Comparison of ENCODE assay signal across 33 mouse cellular contexts in the genomic region with DNA sequence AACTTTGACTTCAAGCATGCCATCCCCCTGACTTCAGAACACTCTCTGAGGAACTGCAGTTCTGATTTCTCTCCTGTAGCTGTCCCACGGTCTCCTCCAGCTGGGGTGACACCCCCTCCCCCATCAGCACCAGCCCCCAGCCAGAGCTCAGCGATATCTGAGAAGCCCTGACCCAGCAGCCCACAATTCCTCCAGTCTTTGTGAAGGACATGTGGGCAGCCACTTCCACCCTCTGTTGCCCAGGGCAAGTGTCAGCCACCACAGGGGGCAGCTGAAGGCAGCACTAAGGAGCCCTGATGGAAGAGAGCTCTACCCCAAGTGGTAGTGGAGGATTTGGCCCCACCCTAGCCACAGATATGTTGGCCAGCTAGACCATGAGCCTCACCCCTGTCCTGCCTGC. TPM values are rescaled to one million over a fixed set of nuclear protein-coding genes. Genes with fewer than 3 reads are reported as not detected.
DNase-seq lines count a peak whose midpoint lies in the region; ATAC-seq and TF ChIP-seq lines count a peak whose summit lies in the region.
"Had no signal": no experiment of that assay in that cellular context is flagged by ENCODE, and none has a peak within 500 bp of the region (broad histone marks: within the 10 kb centered on the region; RNA-seq: fewer than 3 reads in every experiment).

No protein-coding gene starts in this region.

- H3K4me3 ChIP-seq in hindbrain, postnatal 0 days (ENCODE audit: low read length), result no peak overlapping the region
- H3K4me3 ChIP-seq in hindbrain, embryonic 13.5 days, result no peak overlapping the region
- H3K4me3 ChIP-seq in megakaryocyte, embryonic 14.5 days (replicated peaks), result peak overlapping the region; percentile 18
- H3K4me3 ChIP-seq in forebrain, embryonic 10.5 days, result no peak overlapping the region
- H3K4me3 ChIP-seq: embryonic facial prominence, embryonic 13.5 days; erythroblast, embryonic 14.5 days; left cerebral cortex, adult 2 months; limb, embryonic 15.5 days; liver, embryonic 15.5 days; midbrain, embryonic 12.5 days; stomach, embryonic 15.5 days had no signal

- no peak overlapping the region for H3K9ac ChIP-seq in hindbrain, postnatal 0 days (replicated peaks; ENCODE audit: low read length)
- no peak overlapping the region for H3K9ac ChIP-seq in hindbrain, embryonic 13.5 days
- H3K9ac ChIP-seq: embryonic facial prominence, embryonic 13.5 days; limb, embryonic 15.5 days; liver, embryonic 15.5 days; midbrain, embryonic 12.5 days; stomach, embryonic 15.5 days had no signal

- H3K27me3 ChIP-seq in hindbrain, postnatal 0 days (ENCODE audit: insufficient read depth, low read length), result no peaks in the 10 kb centered on the region
- no peaks in the 10 kb centered on the region for H3K27me3 ChIP-seq in hindbrain, embryonic 13.5 days
- H3K27me3 ChIP-seq in megakaryocyte, embryonic 14.5 days (replicated peaks), result peaks cover 59% of the 10 kb centered on the region
- H3K27me3 ChIP-seq in forebrain, embryonic 10.5 days (ENCODE audit: poor library complexity, severe bottlenecking), result no peaks in the 10 kb centered on the region
- H3K27me3 ChIP-seq: embryonic facial prominence, embryonic 13.5 days; limb, embryonic 15.5 days; liver, embryonic 15.5 days; midbrain, embryonic 12.5 days; Patski; stomach, embryonic 15.5 days had no signal

- H3K4me1 ChIP-seq in hindbrain, postnatal 0 days (ENCODE audit: insufficient read depth, low read length), result no peaks in the 10 kb centered on the region
- 0 out of 2 replicates have a peak, but pooled peaks cover 8% of the 10 kb centered on the region for H3K4me1 ChIP-seq in hindbrain, embryonic 13.5 days (replicated peaks)
- H3K4me1 ChIP-seq in megakaryocyte, embryonic 14.5 days, result peaks cover 19% of the 10 kb centered on the region
- peaks cover 23% of the 10 kb centered on the region for H3K4me1 ChIP-seq in forebrain, embryonic 10.5 days
- H3K4me1 ChIP-seq: stomach, embryonic 15.5 days had no signal

- no peaks in the 10 kb centered on the region for H3K36me3 ChIP-seq in hindbrain, postnatal 0 days (ENCODE audit: insufficient read depth, low read length)
- H3K36me3 ChIP-seq in hindbrain, embryonic 13.5 days, result no peaks in the 10 kb centered on the region
- H3K36me3 ChIP-seq in megakaryocyte, embryonic 14.5 days (replicated peaks; ENCODE audit: low read length), result no peaks in the 10 kb centered on the region
- no peaks in the 10 kb centered on the region for H3K36me3 ChIP-seq in forebrain, embryonic 10.5 days (replicated peaks)
- H3K36me3 ChIP-seq: embryonic facial prominence, embryonic 13.5 days; G1E; limb, embryonic 15.5 days; liver, embryonic 15.5 days; midbrain, embryonic 12.5 days; stomach, embryonic 15.5 days had no signal

- no peak for DNase-seq in hindbrain, postnatal 0 days (ENCODE audit: low spot score)
- peak; percentile 33 for DNase-seq in gastrocnemius, postnatal 10 days
- peak; percentile 88 for DNase-seq in skeletal muscle tissue, adult 2 months (ENCODE audit: low read depth, low spot score)
- DNase-seq in forebrain, embryonic 10.5 days (ENCODE audit: extremely low spot score, low spot score), result no peak
- DNase-seq in right cerebral cortex, postnatal 25 days, result no peak
- DNase-seq: adrenal gland, postnatal 36 days; B cell, adult 2 months; cerebellum, adult 9-11 months; kidney, adult 2 months; spleen, adult 18-20 months had no signal

- no peak overlapping the region for H3K27ac ChIP-seq in hindbrain, postnatal 0 days
- no peak overlapping the region for H3K27ac ChIP-seq in hindbrain, embryonic 13.5 days
- no peak overlapping the region for H3K27ac ChIP-seq in forebrain, embryonic 10.5 days
- H3K27ac ChIP-seq: embryonic facial prominence, embryonic 13.5 days; left cerebral cortex, adult 2 months; limb, embryonic 15.5 days; liver, embryonic 15.5 days; midbrain, embryonic 12.5 days; stomach, embryonic 15.5 days had no signal

- WGBS in hindbrain, postnatal 0 days, result 13% methylated on average over 2 of the region's 2 CpGs
- WGBS in hindbrain, embryonic 13.5 days, result 14% methylated on average over 2 of the region's 2 CpGs
- 23% methylated on average over 2 of the region's 2 CpGs for WGBS in forebrain, embryonic 10.5 days

- ATAC-seq in hindbrain, postnatal 0 days, result 0 out of 2 replicates have a peak, but pooled peaks have one; percentile 7
- ATAC-seq in hindbrain, embryonic 13.5 days (ENCODE audit: low FRiP score), result no peak
- ATAC-seq in megakaryocyte, adult 5-6 weeks (ENCODE audit: poor library complexity, severe bottlenecking), result no peak
- ATAC-seq: forebrain, embryonic 14.5 days; inflammation-experienced regulatory T-cells, adult 6 months; Patski had no signal

- TF ChIP-seq CTCF in hindbrain, postnatal 0 days (IDR thresholded peaks at IDR 0.05; ENCODE audit: low read depth), result no peak

- H3K4me2 ChIP-seq in hindbrain, postnatal 0 days (ENCODE audit: low read depth, low read length), result no peak overlapping the region
- H3K4me2 ChIP-seq in hindbrain, embryonic 13.5 days, result no peak overlapping the region
- H3K4me2 ChIP-seq: embryonic facial prominence, embryonic 13.5 days; limb, embryonic 15.5 days; liver, embryonic 15.5 days; midbrain, embryonic 12.5 days; stomach, embryonic 15.5 days had no signal

- no peaks in the 10 kb centered on the region for H3K9me3 ChIP-seq in hindbrain, postnatal 0 days (ENCODE audit: low read length)
- H3K9me3 ChIP-seq in hindbrain, embryonic 13.5 days, result no peaks in the 10 kb centered on the region
- peaks cover 8% of the 10 kb centered on the region; the same call in 1 of the 2 replicates for H3K9me3 ChIP-seq in megakaryocyte, embryonic 14.5 days
- H3K9me3 ChIP-seq in forebrain, embryonic 10.5 days, result no peaks in the 10 kb centered on the region
- H3K9me3 ChIP-seq: embryonic facial prominence, embryonic 13.5 days; G1E; limb, embryonic 15.5 days; liver, embryonic 15.5 days; midbrain, embryonic 12.5 days; stomach, embryonic 15.5 days had no signal

RNA-seq across cellular contexts. Expression of a gene that starts 19.0 kb away (rescaled TPM):
- under 0.01 and 0.22 TPM in 2 replicates for total RNA-seq in hindbrain, postnatal 0 days (2014; rRNA removed)
- polyA plus RNA-seq in hindbrain, postnatal 0 days (2015; fragmentation: Nextera tagmentation; extraction: Ambion mirVana), result 0.04 TPM in 1 of 2 replicates, not detected in the other
- 0.03 TPM in 1 of 2 replicates, not detected in the other for polyA plus RNA-seq in hindbrain, embryonic 13.5 days (2015; fragmentation: Nextera tagmentation; extraction: Ambion mirVana)
- polyA plus RNA-seq in megakaryocyte, embryonic 14.5 days (2012; ENCODE audit: insufficient read depth, low replicate concordance), result not detected in 2 replicates
- total RNA-seq in megakaryocyte, adult 5-6 weeks (2015), result 0.07 TPM in 1 of 2 replicates, not detected in the other
- total RNA-seq in megakaryocyte, adult 5-6 weeks (2017), result not detected in 2 replicates
- total RNA-seq in gastrocnemius, postnatal 10 days (2021), result 100 to 1,000 TPM; 137 to 145 TPM
- 0.07 TPM in 1 of 2 replicates, not detected in the other for polyA plus RNA-seq in forebrain, embryonic 10.5 days (2016; fragmentation: Nextera tagmentation; extraction: Ambion mirVana)
- total RNA-seq: left cerebral cortex, adult 2 months; left cerebral cortex, postnatal 36 days had no signal
- polyA plus RNA-seq: erythroblast, embryonic 14.5 days; forebrain, embryonic 14.5 days; G1E; midbrain, embryonic 12.5 days had no signal

RNA-seq across cellular contexts. Expression of a gene that starts 19.5 kb away (rescaled TPM):
- 0.25 and 0.63 TPM in 2 replicates for total RNA-seq in hindbrain, postnatal 0 days (2014; rRNA removed)
- polyA plus RNA-seq in hindbrain, postnatal 0 days (2015; fragmentation: Nextera tagmentation; extraction: Ambion mirVana), result 1.3 and 1.7 TPM in 2 replicates
- polyA plus RNA-seq in hindbrain, embryonic 13.5 days (2015; fragmentation: Nextera tagmentation; extraction: Ambion mirVana), result 1.2 and 1.4 TPM in 2 replicates
- polyA plus RNA-seq in megakaryocyte, embryonic 14.5 days (2012; ENCODE audit: insufficient read depth, low replicate concordance), result 1.1 TPM in 1 of 2 replicates, not detected in the other
- total RNA-seq in megakaryocyte, adult 5-6 weeks (2015), result 29.3 and 35.4 TPM in 2 replicates
- total RNA-seq in megakaryocyte, adult 5-6 weeks (2017), result 12.6 and 15.4 TPM in 2 replicates
- 1 to 10 TPM in 1 of 2 experiments, under 1 TPM in 1; 0.80 to 2.8 TPM for total RNA-seq in gastrocnemius, postnatal 10 days (2021)
- polyA plus RNA-seq in forebrain, embryonic 10.5 days (2016; fragmentation: Nextera tagmentation; extraction: Ambion mirVana), result 0.82 and 1.2 TPM in 2 replicates
- total RNA-seq: G1E; left cerebral cortex, adult 2 months had no signal

RNA-seq across cellular contexts. Expression of a gene that starts 31.2 kb away (rescaled TPM):
- total RNA-seq in hindbrain, postnatal 0 days (2014; rRNA removed), result not detected in 2 replicates
- polyA plus RNA-seq in hindbrain, postnatal 0 days (2015; fragmentation: Nextera tagmentation; extraction: Ambion mirVana), result not detected in 2 replicates
- not detected in 2 replicates for polyA plus RNA-seq in hindbrain, embryonic 13.5 days (2015; fragmentation: Nextera tagmentation; extraction: Ambion mirVana)
- not detected in 2 replicates for polyA plus RNA-seq in megakaryocyte, embryonic 14.5 days (2012; ENCODE audit: insufficient read depth, low replicate concordance)
- total RNA-seq in megakaryocyte, adult 5-6 weeks (2015), result not detected in 2 replicates
- not detected in 2 replicates for total RNA-seq in megakaryocyte, adult 5-6 weeks (2017)
- 10 to 100 TPM; 11.4 to 11.5 TPM for total RNA-seq in gastrocnemius, postnatal 10 days (2021)
- not detected in 2 replicates for polyA plus RNA-seq in forebrain, embryonic 10.5 days (2016; fragmentation: Nextera tagmentation; extraction: Ambion mirVana)
- total RNA-seq: adrenal gland, adult 18-20 months; adrenal gland, postnatal 36 days; left cerebral cortex, adult 2 months; left cerebral cortex, postnatal 36 days; neutrophil, adult 5-6 weeks had no signal
- polyA plus RNA-seq: embryonic facial prominence, embryonic 13.5 days; erythroblast, embryonic 14.5 days; forebrain, embryonic 14.5 days; frontal cortex, adult 2 months; hindbrain, embryonic 11.5 days; liver, embryonic 15.5 days; midbrain, embryonic 12.5 days; Patski had no signal

RNA-seq across cellular contexts. Expression of a gene that starts 32.4 kb away (rescaled TPM):
- not detected in 2 replicates for total RNA-seq in hindbrain, postnatal 0 days (2014; rRNA removed)
- not detected in 2 replicates for polyA plus RNA-seq in hindbrain, postnatal 0 days (2015; fragmentation: Nextera tagmentation; extraction: Ambion mirVana)
- polyA plus RNA-seq in hindbrain, embryonic 13.5 days (2015; fragmentation: Nextera tagmentation; extraction: Ambion mirVana), result not detected in 2 replicates
- not detected in 2 replicates for polyA plus RNA-seq in megakaryocyte, embryonic 14.5 days (2012; ENCODE audit: insufficient read depth, low replicate concordance)
- not detected in 2 replicates for total RNA-seq in megakaryocyte, adult 5-6 weeks (2015)
- total RNA-seq in megakaryocyte, adult 5-6 weeks (2017), result not detected in 2 replicates
- total RNA-seq in gastrocnemius, postnatal 10 days (2021), result not detected
- polyA plus RNA-seq in forebrain, embryonic 10.5 days (2016; fragmentation: Nextera tagmentation; extraction: Ambion mirVana), result not detected in 2 replicates
- total RNA-seq: adrenal gland, adult 18-20 months; adrenal gland, postnatal 36 days; G1E; layer of hippocampus, postnatal 10 days; left cerebral cortex, adult 2 months; left cerebral cortex, postnatal 36 days had no signal
- polyA plus RNA-seq: embryonic facial prominence, embryonic 13.5 days; erythroblast, embryonic 14.5 days; forebrain, embryonic 14.5 days; G1E; gonadal fat pad, adult 2 months; heart, embryonic 16.5 days; hindbrain, embryonic 11.5 days; inflammation-experienced regulatory T-cells, adult 6 months; limb, embryonic 15.5 days; liver, embryonic 15.5 days; lung, embryonic 16.5 days; midbrain, embryonic 12.5 days; Patski; stomach, embryonic 15.5 days had no signal

RNA-seq across cellular contexts. Expression of a gene that starts 53.8 kb away (rescaled TPM):
- total RNA-seq in hindbrain, postnatal 0 days (2014; rRNA removed), result 3.8 and 11.4 TPM in 2 replicates
- polyA plus RNA-seq in hindbrain, postnatal 0 days (2015; fragmentation: Nextera tagmentation; extraction: Ambion mirVana), result 8.4 TPM in 2 replicates
- 12.8 and 13.8 TPM in 2 replicates for polyA plus RNA-seq in hindbrain, embryonic 13.5 days (2015; fragmentation: Nextera tagmentation; extraction: Ambion mirVana)
- 2.3 and 19.4 TPM in 2 replicates for polyA plus RNA-seq in megakaryocyte, embryonic 14.5 days (2012; ENCODE audit: insufficient read depth, low replicate concordance)
- total RNA-seq in megakaryocyte, adult 5-6 weeks (2015), result 24.5 and 28.2 TPM in 2 replicates
- 49.3 and 62.2 TPM in 2 replicates for total RNA-seq in megakaryocyte, adult 5-6 weeks (2017)
- 10 to 100 TPM; 13.3 to 18.6 TPM for total RNA-seq in gastrocnemius, postnatal 10 days (2021)
- polyA plus RNA-seq in forebrain, embryonic 10.5 days (2016; fragmentation: Nextera tagmentation; extraction: Ambion mirVana), result 14.8 and 17.5 TPM in 2 replicates
- polyA plus RNA-seq: Patski had no signal

Comparison
In these comparisons a context has a peak if more than half of its experiments do, and no peak if none do; other contexts are left out.
1. DNase-seq: peak in gastrocnemius, postnatal 10 days (single experiment) and skeletal muscle tissue, adult 2 months (single experiment); none in hindbrain, postnatal 0 days (single experiment), forebrain, embryonic 10.5 days (single experiment) and right cerebral cortex, postnatal 25 days (single experiment).